Mouse (Mus musculus): Measurements from ENCODE around the gene Prnp.

Prnp gene

DNA sequence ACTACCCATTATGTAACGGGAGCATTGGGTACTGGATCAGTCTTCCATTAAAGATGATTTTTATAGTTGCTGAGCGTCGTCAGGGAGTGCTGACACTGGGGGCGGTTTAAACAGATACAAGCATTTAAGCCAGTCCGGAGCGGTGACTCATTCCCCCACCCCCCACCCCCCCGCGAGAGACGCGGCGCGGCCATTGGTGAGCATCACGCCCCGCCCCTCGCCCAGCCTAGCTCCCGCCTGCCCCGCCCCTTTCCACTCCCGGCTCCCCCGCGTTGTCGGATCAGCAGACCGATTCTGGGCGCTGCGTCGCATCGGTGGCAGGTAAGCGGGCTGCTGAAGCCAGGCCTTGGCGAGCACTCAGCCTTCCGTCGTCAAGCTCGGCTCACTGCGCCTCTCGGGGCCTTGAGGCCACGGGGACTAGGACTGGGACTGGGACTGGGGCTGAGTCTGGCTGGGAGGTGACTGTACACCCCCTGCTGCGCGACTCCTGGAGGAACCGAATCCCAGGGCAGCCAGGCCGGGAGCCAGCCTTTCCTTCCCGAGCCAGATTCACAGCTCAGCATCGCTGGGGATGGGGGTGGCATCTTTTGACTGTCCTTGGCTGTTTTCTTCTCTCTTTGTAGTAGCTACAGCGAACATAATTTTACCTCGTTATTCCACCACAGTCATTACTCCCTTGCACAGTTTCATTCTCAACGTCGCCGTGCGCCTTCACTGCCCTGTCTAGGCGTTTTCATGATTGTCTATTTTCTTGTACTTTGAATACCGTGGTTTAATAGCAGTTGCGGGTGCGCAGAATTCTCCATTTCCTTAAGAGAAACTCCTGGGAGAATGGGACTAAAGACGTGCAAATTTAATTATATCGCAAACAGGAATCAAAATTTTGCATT, at the start of gene Prnp, which contains the start of gene Prn:
Gene Prnp, plus strand, starts transcription at position 246 of the 890 bp plus-strand sequence.
Gene Prn, plus strand, starts transcription at position 275 of the 890 bp plus-strand sequence.
- DNase-seq (ENCODE audit: low spot score in 2 of 2), result peak; percentile 70 to 89

DNA sequence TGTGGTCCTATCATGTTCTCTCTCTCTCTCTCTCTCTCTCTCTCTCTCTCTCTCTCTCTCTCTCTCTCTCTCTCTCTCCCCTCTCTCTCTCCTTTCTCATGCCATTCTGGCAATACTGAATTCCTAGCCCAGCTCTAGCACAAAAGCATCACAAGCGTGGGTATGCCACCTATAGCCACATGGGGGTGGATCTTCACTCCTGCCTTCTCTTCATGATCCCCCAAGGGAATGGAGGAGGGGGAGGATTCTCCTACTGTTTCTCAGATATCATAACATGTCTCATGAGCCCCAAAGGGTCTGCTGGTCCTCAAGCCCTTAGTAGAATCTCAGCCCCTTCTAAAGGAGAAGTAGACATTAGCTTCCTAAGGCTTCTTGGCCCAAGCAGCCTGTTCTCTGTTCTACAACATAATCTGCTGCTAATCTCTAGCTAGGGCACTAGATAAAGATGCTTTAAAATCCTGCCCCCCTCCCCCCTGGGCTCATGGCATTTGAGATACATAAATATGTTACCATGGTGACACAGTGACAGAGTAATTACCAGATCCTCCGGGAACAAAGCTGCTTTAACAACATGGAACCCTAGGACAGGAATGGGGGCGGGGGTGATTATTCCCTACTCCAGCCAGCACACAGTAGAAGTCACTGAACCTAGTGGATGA, 47.0 kb upstream of the Prnp start:
- no peak for DNase-seq (ENCODE audit: low spot score in 2 of 2)

DNA sequence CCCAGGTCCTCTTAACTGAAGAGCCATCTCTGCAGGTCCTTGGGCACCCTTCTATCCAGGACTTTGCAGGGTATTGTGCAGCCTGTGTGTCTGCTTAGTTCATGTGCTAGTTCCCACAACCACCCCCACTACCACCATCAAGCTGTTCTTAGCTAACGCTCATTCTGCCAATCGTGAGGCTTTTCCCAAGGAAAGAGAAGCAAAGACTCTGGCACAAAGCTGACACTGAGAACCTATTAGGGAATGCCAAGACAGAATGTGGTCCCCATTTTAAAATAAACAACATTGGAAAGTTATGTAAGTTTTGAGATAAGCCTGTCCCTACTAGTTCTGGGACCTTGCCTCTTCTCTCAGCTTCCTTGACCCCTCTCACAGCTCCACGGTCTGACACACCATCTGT, 46.3 kb upstream of the Prnp start:
- no peak for DNase-seq (ENCODE audit: low spot score in 2 of 2)

DNA sequence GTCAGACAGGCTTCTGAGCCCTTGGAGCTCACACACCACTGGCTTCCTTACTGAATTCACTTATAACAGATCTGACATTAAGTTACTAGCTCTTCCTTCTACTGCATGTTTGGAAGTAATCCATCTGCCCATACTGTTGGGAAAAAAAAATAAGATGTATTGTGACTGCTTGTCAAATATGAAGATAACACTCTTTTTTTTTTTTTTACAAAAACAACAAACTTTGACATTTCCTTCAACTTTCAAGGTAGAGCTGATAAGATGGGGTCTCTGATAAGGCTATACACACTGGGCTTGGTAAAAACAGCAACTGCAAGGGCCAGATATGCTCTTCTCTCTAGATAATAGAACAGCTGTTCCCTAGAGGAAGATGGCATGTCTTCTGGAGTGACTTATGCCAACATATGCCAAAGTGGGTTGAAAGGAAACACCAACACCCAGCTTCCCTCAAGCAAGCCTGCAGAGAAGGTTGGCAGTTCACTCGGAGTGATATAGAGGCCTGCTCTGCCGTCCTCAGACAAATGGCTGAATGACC, 45.4 kb upstream of the Prnp start:
- no peak for DNase-seq (ENCODE audit: low spot score in 2 of 2)

DNA sequence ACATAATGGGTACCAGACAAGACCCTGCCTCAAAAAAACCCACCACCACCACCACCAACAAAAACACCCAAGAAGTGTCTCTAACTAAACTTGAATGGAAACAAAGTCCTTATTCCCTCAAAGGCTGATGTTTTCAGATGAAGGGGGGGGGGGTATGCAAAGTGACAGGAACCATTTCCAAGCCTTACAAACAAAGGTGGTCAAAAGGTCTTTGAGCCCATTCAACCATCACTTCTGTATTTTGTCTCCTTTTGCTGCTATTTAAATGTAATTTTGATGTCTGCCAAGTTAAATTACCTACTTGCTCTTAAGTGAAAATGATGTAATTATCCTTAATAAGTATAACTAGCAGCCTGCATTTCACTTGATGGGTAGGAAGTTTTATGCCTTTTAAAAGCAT, 43.1 kb upstream of the Prnp start:
- DNase-seq (ENCODE audit: low spot score in 2 of 2), result no peak

DNA sequence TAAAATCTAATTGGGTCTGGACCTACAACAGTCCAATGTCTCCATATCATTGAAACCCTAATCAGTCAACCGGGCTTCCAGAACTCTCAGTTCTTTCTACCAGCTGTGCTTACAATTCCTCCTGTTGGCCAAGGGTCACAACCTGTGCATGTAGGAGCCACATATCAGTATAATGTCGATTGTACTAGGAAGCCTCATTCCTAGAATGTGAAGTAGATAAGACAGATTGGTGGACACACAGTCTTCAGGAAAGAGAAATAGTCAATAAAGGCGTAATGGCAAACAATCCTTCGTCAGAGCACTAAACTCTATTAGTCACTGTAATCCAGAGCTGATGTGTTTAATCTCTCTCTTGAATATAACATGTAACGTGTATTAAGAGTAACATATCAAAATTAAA, 40.7 kb upstream of the Prnp start:
- DNase-seq (ENCODE audit: low spot score in 2 of 2), result no peak

DNA sequence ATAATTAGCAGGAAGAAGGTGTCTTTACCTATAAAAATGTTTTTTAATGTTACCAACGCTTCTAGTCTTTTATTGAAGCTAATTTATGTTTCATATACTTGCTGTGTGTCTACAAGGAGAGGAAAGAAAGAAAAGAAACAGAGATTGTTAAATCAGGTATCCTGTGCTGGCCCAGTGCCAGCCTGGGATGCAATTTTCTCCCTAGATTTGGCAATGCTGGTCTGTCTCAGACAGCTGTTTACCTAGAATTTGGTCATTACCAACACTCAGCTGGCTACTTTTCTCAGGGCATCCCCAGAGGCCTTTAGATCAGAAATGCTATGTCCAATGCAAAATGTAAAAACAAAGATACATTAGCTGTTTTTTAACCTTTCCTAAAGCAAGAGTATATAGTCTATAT, 36.4 kb upstream of the Prnp start:
- no peak for DNase-seq (ENCODE audit: low spot score in 2 of 2)

DNA sequence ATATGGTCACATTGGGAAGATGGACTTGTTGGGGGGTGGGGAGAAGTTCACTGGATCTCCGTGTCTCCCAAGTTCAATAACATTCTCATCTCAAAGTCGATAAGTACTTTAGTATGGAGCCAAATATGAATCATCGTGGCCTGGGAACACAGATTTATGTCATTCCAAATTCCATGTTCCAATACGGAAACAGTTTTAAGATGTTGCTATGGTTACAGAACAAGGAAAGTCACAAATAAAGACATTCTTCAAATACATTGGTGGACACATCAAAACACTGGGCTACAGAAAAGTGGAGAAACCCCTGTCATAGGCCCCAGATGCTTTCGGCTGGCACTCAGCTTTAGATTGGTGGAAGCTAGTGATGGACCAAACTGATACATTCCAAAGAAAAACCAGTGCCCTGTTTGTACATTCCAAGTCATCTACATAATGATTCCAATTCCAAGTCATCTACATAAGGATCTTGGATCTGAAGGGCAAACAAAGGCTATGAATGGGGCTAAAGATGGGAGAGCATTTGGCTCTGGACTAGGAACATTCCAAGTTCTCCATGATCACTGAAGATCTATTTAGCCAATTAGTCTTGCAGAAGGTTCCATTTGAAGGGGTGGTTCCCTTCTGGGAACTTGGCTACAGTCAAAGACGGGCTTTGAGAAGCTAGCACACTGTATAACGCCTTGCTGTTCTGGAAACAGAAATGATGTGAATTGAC, 33.0 kb upstream of the Prnp start:
- no peak for DNase-seq (ENCODE audit: low spot score in 2 of 2)

DNA sequence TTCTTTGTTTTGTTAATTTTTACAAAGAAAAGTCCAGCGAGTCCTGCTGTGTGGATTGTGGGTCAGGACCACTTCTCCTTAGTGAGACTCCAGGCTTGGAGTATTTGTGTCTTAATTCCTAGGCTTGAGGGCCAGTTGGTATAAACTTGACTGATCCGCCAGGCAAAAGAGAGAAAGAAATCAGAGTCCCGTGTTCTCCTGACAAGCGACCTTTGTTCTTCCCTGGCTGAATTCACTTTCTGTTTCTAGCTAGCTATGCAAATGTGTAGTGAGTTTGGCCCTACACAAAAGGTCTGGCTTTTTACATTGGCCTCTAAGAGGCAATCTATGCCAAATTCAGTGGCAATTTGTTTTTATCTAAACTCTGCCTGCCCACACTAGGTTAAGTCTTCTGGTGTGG, 28.0 kb upstream of the Prnp start:
- DNase-seq (ENCODE audit: low spot score in 2 of 2), result no peak

DNA sequence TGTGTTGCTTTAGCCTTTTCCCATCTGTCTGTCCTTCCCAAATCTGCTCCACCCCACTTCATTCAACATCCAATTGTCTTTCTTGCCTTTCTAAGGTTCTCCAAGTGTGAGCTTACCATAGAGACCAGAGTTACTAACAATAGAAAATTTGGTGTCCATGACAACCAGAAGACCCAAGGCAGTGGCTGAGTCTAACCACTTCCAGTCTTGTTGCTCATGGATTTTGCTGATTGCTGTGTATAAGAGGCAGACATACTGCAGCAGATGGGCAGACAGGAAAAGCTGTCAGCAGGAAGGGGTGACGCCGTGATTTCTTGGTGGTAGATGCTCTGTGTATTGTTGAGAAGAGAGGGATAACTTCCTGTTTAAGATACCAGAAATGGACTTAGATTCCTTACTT, 26.6 kb upstream of the Prnp start:
- no peak for DNase-seq (ENCODE audit: low spot score in 2 of 2)

DNA sequence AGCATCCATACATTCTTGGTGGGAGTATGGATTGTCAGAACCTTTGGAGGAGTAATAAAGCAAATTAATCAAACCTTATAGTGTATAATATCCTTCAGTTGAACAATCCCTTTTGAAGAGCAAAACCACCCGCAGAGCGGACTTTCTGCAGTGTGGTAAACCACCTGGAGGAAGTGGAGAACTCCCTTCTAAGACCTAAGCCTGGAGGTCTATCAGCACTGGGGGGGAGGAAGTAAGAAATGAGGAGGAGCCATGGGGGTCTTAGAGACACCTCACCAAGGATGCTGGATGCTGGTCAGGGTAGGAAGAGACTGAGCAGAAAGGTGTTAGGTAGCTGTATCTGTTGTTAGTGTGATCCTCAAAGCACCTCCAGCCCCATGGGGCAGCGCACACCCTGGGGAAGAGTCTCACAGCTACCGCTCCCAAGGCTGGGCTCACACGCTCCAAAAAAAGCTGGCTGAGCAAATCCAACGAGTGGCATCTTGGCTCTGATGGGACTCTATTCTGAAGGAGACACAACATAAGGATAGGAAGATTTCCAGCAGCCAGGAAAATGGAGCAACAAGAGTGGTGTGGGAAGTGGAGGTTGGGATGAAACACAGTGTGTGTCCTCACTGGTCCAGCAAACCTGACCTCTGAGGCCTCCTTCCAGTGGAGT, 23.1 kb upstream of the Prnp start:
- no peak for DNase-seq (ENCODE audit: low spot score in 2 of 2)

DNA sequence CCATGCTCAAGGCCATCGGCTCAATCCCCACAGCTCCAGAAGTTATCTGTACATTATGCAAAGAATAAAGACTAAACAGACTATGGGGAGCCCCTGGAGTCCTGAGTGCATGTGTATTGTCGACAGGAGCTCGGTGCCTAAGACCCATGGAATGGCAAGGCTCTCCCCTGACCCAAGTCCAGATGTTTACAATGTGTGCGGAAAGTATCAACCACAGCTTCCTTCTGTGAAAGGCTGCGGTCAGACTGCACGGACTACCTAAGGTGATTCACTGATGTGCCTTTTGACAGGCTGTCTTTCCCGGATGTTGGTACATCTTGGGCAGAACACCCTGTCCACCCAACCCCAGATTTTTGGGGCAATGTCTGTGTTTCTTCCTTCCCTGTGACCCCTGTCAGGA, 21.5 kb upstream of the Prnp start:
- DNase-seq (ENCODE audit: low spot score in 2 of 2), result no peak

DNA sequence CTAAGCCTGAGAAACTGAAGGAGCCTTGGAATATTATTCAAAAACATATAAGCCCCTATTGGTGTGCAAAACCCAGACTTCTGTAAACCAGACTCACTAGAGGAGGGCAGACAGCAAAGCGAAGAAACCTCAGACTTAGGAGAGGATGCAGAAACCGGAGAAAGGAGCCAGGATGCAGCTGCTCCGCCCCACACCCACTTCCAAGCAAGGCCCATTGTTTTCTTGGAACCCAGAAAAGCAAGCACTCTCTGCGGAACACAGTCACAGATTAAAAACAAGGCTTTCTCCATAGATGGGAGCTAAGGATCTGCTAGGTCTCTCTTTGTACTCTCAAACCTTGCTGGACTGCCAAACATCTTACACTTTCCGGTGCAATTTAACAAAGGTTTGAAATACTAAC, 17.2 kb upstream of the Prnp start:
- DNase-seq (ENCODE audit: low spot score in 2 of 2), result no peak

DNA sequence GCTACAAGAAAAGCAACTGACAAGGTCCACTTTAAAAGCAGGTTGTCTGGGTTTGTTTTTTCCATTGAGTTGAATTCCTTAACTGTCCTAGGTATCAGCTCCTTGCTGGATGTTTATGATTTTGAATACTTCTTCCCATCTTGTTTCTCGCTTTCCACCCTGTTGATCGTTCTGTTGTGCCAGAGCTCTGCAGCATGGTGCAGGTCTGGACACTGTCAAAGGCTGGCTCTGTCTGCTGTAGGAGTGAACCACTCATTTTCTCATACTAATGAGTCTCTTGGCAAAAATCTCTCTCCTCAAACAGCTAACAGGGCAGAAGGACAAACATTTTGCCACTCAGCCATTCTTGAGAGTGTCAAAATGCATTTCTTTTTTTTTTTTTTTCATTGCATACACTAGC, 14.6 kb upstream of the Prnp start:
- no peak for DNase-seq (ENCODE audit: low spot score in 2 of 2)

DNA sequence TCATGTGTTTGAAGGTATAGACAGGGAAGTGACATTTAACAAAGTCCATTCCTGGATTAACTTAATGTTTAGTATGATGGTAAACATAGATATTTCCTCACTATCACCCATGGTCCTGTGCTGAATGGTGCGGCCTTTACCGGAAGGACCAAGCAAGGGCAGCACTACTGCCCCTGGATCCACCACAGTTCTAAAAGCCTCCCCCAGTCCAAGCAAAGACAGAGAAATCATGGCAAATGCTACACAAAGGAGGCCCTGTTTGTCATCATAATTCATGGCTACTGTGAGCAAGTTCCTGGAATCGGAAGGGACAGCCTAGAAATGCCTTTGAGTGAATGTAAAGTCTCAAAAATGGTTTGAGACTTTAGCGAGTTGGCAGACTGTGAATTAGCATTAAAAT, 13.7 kb upstream of the Prnp start:
- no peak for DNase-seq (ENCODE audit: low spot score in 2 of 2)

DNA sequence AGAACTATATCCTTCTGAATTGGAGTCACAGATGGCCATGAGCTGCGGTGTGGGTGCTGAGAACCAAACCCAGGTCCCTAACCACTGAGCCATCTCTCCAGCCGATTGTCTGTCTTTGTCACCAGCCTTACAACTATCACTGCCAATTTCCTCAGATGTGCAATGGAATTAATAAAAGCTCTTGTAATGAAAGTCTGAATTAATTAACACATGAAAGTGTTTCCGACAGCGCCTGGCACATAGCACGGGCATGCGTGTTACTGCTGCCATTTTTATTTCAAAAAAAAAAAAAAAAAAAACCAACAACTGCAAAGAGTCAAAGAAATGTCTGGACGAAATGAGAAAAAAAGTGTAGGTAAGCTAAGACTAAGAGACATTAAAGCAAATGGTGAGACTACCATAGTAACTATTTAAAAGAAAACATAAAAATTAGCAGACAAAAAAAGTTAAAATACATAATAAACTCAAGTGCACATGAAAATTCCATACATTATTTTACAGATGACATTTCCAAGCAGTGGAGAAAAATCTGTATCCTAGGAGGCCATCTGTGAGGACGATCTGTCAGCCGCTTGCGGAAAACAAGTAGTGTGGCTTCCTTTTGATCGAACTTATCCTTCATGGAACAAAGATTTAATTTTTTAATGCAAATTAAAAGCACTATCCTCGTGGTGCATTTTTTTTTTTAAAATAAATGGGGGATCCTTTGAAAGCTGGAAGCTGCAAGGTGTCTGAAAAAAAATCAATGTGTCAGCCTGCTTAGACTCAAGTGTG, 12.2 kb upstream of the Prnp start:
- DNase-seq (ENCODE audit: low spot score in 2 of 2), result no peak

DNA sequence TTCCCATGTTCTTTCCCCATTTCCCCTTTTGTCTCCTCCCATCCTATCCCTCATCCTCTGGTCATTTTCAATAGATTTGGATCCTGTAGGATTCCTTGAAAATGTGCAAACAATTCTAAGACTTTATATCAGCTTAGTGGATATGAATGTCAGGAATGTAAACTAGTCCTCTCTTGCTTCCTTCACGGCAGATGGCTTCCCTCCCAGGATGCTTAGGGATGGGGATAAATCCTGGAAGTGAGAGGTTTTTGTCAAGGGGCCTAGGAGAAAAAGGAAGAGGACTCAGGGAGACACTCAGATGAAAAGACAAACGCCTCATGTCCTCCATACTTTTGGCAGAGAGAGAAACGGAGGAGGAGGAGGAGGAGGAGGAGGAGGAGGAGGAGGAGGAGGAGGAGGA, 7.3 kb upstream of the Prnp start:
- DNase-seq (ENCODE audit: low spot score in 2 of 2), result no peak

DNA sequence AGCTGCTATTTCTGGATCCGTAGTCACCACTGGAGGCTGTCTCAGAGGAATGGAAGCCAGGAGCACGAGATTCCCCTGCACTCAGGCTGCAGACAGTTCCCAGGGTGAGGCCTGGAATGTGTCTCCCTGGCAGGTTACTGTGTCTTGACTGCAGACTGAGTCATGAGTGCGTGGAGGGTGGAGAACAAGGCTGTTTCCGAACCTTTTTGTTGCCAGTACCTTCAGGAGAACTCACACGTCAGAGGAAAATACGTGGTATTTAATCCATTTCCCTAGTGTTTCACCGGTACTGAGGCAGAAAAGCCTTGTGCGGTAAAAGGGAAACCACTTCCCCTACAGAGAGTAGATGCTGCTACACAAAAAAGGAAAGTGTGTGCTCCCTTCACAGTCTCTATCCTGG, 6.9 kb upstream of the Prnp start:
- peak; percentile 24 to 48 for DNase-seq (ENCODE audit: low spot score in 2 of 2)

DNA sequence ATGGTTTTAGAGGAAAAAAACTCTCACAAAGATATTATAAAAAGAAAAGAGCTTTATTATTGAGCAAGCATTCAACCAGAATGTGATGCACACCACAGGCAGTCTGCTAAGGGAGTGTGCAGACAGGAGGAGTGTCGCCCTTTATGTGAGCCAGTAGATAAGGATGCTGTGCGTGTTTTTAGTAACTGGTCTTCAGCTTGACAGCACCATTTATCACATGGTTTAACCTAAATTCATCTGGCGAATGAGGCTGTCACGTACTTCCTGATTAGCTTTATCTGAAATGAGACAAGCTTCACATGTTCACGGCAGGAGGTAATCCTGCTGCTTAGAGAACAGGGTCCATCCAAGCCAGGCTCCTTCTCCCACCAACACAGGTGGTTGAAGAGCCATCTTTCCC, 4.7 kb upstream of the Prnp start:
- no peak for DNase-seq (ENCODE audit: low spot score in 2 of 2)

DNA sequence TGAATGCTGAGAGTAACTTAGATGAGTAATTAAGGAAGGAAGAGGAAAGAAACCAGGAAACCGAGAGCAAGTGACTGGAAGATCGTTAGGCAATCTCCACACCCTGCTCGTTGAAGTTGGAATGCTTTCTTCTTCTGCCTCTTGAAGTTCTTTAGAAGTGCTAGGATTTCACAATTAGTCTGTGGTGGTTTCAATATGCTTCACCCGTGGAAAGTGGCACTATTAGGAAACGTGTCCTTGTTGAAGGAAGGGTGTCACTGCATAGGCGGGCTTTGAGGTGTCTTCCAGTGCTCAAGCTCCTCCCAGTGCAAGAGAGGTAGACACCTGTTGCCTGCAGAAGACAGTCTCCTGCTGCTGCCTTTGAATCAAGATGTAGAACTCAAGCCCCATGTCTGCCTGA, 4.0 kb upstream of the Prnp start:
- DNase-seq (ENCODE audit: low spot score in 2 of 2), result no peak

DNA sequence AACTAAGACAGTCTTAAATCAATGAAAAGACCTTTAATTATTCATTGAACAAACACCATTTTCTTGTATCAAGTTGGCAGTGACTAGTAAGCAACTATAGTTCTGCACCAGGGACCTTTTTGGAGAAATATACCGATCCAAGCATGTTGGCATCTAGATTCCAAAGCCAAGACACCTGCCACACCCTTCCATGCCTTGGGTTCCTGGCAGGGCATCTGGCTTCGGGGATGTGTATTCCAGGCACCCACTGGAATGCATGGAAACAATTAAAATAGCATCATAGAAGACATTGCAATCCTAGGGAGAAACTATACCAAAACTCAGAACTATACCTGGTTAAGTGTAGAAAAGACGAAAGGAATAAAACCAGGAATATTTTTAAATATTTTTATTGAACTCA, 3.5 kb upstream of the Prnp start:
- no peak for DNase-seq (ENCODE audit: low spot score in 2 of 2)
